Mouse (Mus musculus): ENCODE results near the gene Cma1. TPM values are rescaled to one million over a fixed set of nuclear protein-coding genes. Genes with fewer than 3 reads are reported as not detected.

The Cma1 gene
- total RNA-seq, 2 experiments from 2014 or later = 7.9 to 8.6 TPM

Other genes starting within 250 kb of the Cma1 start
- 1 to 10 TPM; 1.3 to 2.0 TPM for gene Tgm1, start 230.7 kb downstream of the Cma1 start, total RNA-seq (2021)
- gene Rabggta, start 222.4 kb downstream of the Cma1 start, total RNA-seq (2021) = 10 to 100 TPM; 16.8 to 21.5 TPM
- 10 to 100 TPM; 77.4 to 82.0 TPM for gene Dhrs1, start 199.0 kb downstream of the Cma1 start, total RNA-seq (2021)
- gene Nop9, start 199.0 kb downstream of the Cma1 start, total RNA-seq (2021) = 10 to 100 TPM; 17.1 to 18.9 TPM
- 10 to 100 TPM; 14.2 to 23.3 TPM for gene Cideb, start 186.2 kb downstream of the Cma1 start, total RNA-seq (2021)
- under 1 TPM; 0.12 to 0.54 TPM for gene Ltb4r2, start 183.2 kb downstream of the Cma1 start, total RNA-seq (2021)
- gene Ltb4r1, start 178.7 kb downstream of the Cma1 start, total RNA-seq (2021) = 1 to 10 TPM; 1.4 to 1.6 TPM
- gene Adcy4, start 160.6 kb downstream of the Cma1 start, total RNA-seq (2021) = 10 to 100 TPM; 10.3 to 12.6 TPM
- gene Ripk3, start 155.8 kb downstream of the Cma1 start, total RNA-seq (2021) = 1 to 10 TPM; 8.3 to 9.1 TPM
- 10 to 100 TPM; 23.5 to 28.2 TPM for gene Nfatc4, start 121.5 kb downstream of the Cma1 start, total RNA-seq (2021)
- 10 to 100 TPM; 20.7 to 24.4 TPM for gene Nynrin, start 90.7 kb downstream of the Cma1 start, total RNA-seq (2021)
- under 1 TPM; 0.15 to 0.48 TPM for gene Cbln3, start 60.3 kb downstream of the Cma1 start, total RNA-seq (2021)
- 10 to 100 TPM; 17.1 to 23.8 TPM for gene Khnyn, start 59.7 kb downstream of the Cma1 start, total RNA-seq (2021)
- 100 to 1,000 TPM in 1 of 2 experiments, 10 to 100 TPM in 1; 90.9 to 109 TPM for gene Sdr39u1, start 44.4 kb downstream of the Cma1 start, total RNA-seq (2021)
- gene Cma2, start 6.3 kb upstream of the Cma1 start, total RNA-seq (2021) = not detected
- not detected for gene Mcpt1, start 73.3 kb upstream of the Cma1 start, total RNA-seq (2021)
- not detected for gene Mcpt9, start 85.8 kb upstream of the Cma1 start, total RNA-seq (2021)
- gene Mcpt2, start 97.4 kb upstream of the Cma1 start, total RNA-seq (2021) = under 1 TPM in 1 of 2 experiments, not detected in 1; 0.24 TPM
- gene Mcpt4, start 117.6 kb upstream of the Cma1 start, total RNA-seq (2021) = 1 to 10 TPM; 5.3 to 6.7 TPM
- under 1 TPM; 0.66 to 0.97 TPM for gene Mcpt8, start 140.6 kb upstream of the Cma1 start, total RNA-seq (2021)
- gene Ctsg, start 157.9 kb upstream of the Cma1 start, total RNA-seq (2021) = 1 to 10 TPM in 1 of 2 experiments, under 1 TPM in 1; 0.48 to 1.2 TPM
- not detected for gene Gzme, start 175.9 kb upstream of the Cma1 start, total RNA-seq (2021)
- not detected for gene Gzmd, start 187.9 kb upstream of the Cma1 start, total RNA-seq (2021)
- gene Gzmg, start 214.9 kb upstream of the Cma1 start, total RNA-seq (2021) = not detected
- not detected for gene Gzmn, start 229.9 kb upstream of the Cma1 start, total RNA-seq (2021)

Data from adrenal gland, postnatal 10 days (tissue).